Mouse (Mus musculus): ENCODE measurements at regions not wholly inside any gene's neighbourhood (a gene's known extent, or its start where the extent isn't known, plus 50 kb on each side); places are given as distances from the start of the nearest gene placed in this dataset.

DNA sequence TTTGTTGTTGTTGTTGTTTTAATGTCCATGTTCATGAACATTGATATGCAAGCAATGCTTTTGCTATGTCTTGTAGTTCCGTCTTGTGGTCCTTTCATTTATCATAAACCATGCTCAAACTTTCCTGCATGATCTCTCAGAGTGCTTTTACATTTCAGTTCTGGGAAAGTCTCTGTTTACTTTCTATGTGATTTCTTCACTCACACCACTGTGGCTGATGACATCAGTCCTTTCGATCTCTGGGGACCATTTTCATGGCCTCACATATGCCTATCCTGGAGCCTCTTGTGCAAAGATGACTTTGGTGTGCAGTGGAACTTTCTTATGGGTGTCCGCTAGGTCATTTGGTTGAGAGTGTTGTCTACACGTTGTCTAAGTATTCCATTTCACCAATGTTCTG, 105.1 kb downstream of the Bcl2l11 start:
- DNase-seq (ENCODE audit: extremely low read depth, low read depth, low spot score), result no peak
- H3K79me2 ChIP-seq (ENCODE audit: control insufficient read depth, insufficient read depth, low read length), result no peaks in the 10 kb centered on the region
- no peaks in the 10 kb centered on the region for H3K36me3 ChIP-seq (ENCODE audit: control insufficient read depth, insufficient read depth, low read length)
- no peak overlapping the region for H3K9ac ChIP-seq (ENCODE audit: low read depth, low read length)
- TF ChIP-seq CTCF (IDR thresholded peaks at IDR 0.05; ENCODE audit: low read depth, low read length) (no peak), POLR2A (IDR thresholded peaks at IDR 0.05; ENCODE audit: extremely low read depth, insufficient read depth, low read length) (no peak)
- H3K4me1 ChIP-seq (ENCODE audit: control insufficient read depth, insufficient read depth, low read length), result peaks cover 2% of the 10 kb centered on the region; the same call in 1 of the 2 replicates
- no peak overlapping the region for H3K27ac ChIP-seq (replicated peaks; ENCODE audit: insufficient read depth, low read depth, low read length)
- WGBS, result 63% methylated on average over 4 of the region's 4 CpGs
- no peaks in the 10 kb centered on the region for H3K27me3 ChIP-seq (ENCODE audit: control insufficient read depth, insufficient read depth, low read length)
- no peak overlapping the region for H3K4me3 ChIP-seq (ENCODE audit: insufficient read depth, low read depth, low read length)

DNA sequence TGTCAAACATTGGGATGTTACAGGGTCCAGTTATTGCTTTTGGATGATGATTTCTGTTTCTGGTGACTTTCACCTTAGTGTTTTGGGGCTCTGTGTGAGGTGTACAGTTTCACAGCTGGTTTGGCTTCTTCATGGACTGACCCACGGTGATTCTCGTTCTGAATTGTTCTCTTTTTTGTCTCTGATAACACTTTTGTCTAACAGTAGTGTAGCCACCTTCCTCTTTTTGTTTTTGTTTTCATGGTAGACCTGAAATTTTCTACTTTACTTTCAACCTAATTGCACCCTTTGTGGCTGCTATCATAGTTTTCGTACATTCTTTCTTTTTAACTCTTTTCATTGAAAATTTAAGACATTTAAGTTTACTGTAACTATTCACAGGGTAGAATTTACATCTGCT, 105.5 kb downstream of the Bcl2l11 start:
- TF ChIP-seq CTCF (IDR thresholded peaks at IDR 0.05; ENCODE audit: low read depth, low read length) (no peak), POLR2A (IDR thresholded peaks at IDR 0.05; ENCODE audit: extremely low read depth, insufficient read depth, low read length) (no peak)
- WGBS, result 96% methylated on average over 3 of the region's 3 CpGs
- Histone ChIP-seq H3K36me3 (ENCODE audit: control insufficient read depth, insufficient read depth, low read length) (no peaks in the 10 kb centered on the region), H3K9ac (ENCODE audit: low read depth, low read length) (no peak overlapping the region), H3K27me3 (ENCODE audit: control insufficient read depth, insufficient read depth, low read length) (no peaks in the 10 kb centered on the region), H3K4me3 (ENCODE audit: insufficient read depth, low read depth, low read length) (no peak overlapping the region), H3K27ac (replicated peaks; ENCODE audit: insufficient read depth, low read depth, low read length) (no peak overlapping the region), H3K79me2 (ENCODE audit: control insufficient read depth, insufficient read depth, low read length) (no peaks in the 10 kb centered on the region), H3K4me1 (ENCODE audit: control insufficient read depth, insufficient read depth, low read length) (peaks cover 2% of the 10 kb centered on the region; the same call in 1 of the 2 replicates)
- DNase-seq (ENCODE audit: extremely low read depth, low read depth, low spot score), result no peak

DNA sequence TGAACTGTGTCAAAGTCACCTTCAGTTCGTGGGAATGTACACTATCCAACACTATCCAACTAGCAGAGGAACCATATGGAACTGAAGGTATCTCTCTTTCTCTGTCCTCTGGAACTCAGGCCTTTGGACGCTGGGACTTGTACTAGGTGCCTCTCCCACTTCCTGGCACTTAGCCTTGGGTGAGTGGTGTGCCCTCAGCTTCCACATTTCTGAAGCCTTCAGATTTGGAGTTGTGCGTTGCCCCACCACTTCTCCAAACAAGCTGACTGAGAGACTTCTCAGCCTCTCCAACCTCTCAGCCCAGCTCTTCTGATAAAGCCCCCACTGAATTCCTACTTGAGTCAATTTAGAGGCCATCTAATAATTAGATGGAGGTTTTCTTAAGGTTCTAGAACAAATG, 106.2 kb downstream of the Bcl2l11 start:
- no peaks in the 10 kb centered on the region for H3K36me3 ChIP-seq (ENCODE audit: control insufficient read depth, insufficient read depth, low read length)
- peaks cover 2% of the 10 kb centered on the region; the same call in 1 of the 2 replicates for H3K4me1 ChIP-seq (ENCODE audit: control insufficient read depth, insufficient read depth, low read length)
- 83% methylated on average over 3 of the region's 3 CpGs for WGBS

DNA sequence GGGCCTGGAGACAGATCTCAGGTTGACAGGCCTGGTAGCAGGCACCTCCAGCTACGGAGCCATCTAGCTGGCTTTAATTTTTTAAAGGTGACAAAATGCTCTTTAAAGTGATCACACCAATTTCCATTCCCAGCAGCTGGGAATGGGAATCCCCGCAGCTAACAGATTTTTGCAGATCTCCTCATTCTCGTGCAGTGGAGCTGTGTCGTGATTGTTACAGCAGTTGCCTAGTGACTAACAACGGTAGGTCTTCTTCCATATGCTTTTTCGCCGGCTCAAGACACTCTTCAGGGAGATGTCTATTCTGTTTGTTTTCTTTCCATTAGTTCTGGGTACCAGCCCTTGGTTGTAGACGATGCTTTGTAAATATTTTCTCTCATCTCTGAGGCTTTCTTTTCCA, 109.3 kb downstream of the Bcl2l11 start:
- Histone ChIP-seq H3K4me3 (ENCODE audit: insufficient read depth, low read depth, low read length) (no peak overlapping the region), H3K79me2 (ENCODE audit: control insufficient read depth, insufficient read depth, low read length) (no peaks in the 10 kb centered on the region), H3K9ac (ENCODE audit: low read depth, low read length) (no peak overlapping the region), H3K4me1 (ENCODE audit: control insufficient read depth, insufficient read depth, low read length) (peaks cover 2% of the 10 kb centered on the region; the same call in 1 of the 2 replicates), H3K27ac (replicated peaks; ENCODE audit: insufficient read depth, low read depth, low read length) (no peak overlapping the region), H3K27me3 (ENCODE audit: control insufficient read depth, insufficient read depth, low read length) (no peaks in the 10 kb centered on the region), H3K36me3 (ENCODE audit: control insufficient read depth, insufficient read depth, low read length) (no peaks in the 10 kb centered on the region)
- DNase-seq (ENCODE audit: extremely low read depth, low read depth, low spot score), result no peak
- 94% methylated on average over 8 of the region's 8 CpGs for WGBS
- TF ChIP-seq POLR2A (IDR thresholded peaks at IDR 0.05; ENCODE audit: extremely low read depth, insufficient read depth, low read length) (no peak), CTCF (IDR thresholded peaks at IDR 0.05; ENCODE audit: low read depth, low read length) (no peak)

More for the DNA sequence above, 106.2 kb downstream of the Bcl2l11 start:
- TF ChIP-seq POLR2A (IDR thresholded peaks at IDR 0.05; ENCODE audit: extremely low read depth, insufficient read depth, low read length) (no peak), CTCF (IDR thresholded peaks at IDR 0.05; ENCODE audit: low read depth, low read length) (no peak)
- Histone ChIP-seq H3K4me3 (ENCODE audit: insufficient read depth, low read depth, low read length) (no peak overlapping the region), H3K79me2 (ENCODE audit: control insufficient read depth, insufficient read depth, low read length) (no peaks in the 10 kb centered on the region), H3K27me3 (ENCODE audit: control insufficient read depth, insufficient read depth, low read length) (no peaks in the 10 kb centered on the region), H3K27ac (replicated peaks; ENCODE audit: insufficient read depth, low read depth, low read length) (no peak overlapping the region), H3K9ac (ENCODE audit: low read depth, low read length) (no peak overlapping the region)
- DNase-seq (ENCODE audit: extremely low read depth, low read depth, low spot score), result no peak

DNA sequence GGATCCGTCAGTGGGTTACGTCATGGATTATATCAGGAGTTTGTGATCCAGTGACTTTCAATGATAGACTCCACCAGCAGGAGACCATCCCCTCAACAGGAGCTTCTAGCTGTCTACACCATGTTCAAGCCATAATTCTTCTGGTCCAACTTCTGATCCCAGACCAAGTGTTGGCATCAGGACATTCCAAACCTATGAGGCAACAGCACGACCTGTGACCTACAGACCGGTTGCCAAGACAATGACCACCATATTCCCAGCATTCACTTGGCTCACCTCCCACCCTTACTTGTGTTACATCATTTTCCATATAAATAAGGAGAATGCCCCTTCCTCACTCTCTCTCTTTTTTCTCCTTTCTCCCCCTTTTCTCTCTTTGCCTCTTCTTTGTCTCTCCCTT, 113.6 kb downstream of the Bcl2l11 start:
- H3K27me3 ChIP-seq (ENCODE audit: control insufficient read depth, insufficient read depth, low read length), result no peaks in the 10 kb centered on the region
- TF ChIP-seq POLR2A (IDR thresholded peaks at IDR 0.05; ENCODE audit: extremely low read depth, insufficient read depth, low read length), result no peak
- no peak for TF ChIP-seq CTCF (IDR thresholded peaks at IDR 0.05; ENCODE audit: low read depth, low read length)
- no peak for DNase-seq (ENCODE audit: extremely low read depth, low read depth, low spot score)
- H3K4me3 ChIP-seq (ENCODE audit: insufficient read depth, low read depth, low read length), result no peak overlapping the region
- 83% methylated on average over 4 of the region's 4 CpGs for WGBS
- H3K9ac ChIP-seq (ENCODE audit: low read depth, low read length), result no peak overlapping the region
- H3K79me2 ChIP-seq (ENCODE audit: control insufficient read depth, insufficient read depth, low read length), result no peaks in the 10 kb centered on the region
- no peaks in the 10 kb centered on the region for H3K36me3 ChIP-seq (ENCODE audit: control insufficient read depth, insufficient read depth, low read length)
- H3K27ac ChIP-seq (replicated peaks; ENCODE audit: insufficient read depth, low read depth, low read length), result no peak overlapping the region
- no peaks in the 10 kb centered on the region for H3K4me1 ChIP-seq (ENCODE audit: control insufficient read depth, insufficient read depth, low read length)

DNA sequence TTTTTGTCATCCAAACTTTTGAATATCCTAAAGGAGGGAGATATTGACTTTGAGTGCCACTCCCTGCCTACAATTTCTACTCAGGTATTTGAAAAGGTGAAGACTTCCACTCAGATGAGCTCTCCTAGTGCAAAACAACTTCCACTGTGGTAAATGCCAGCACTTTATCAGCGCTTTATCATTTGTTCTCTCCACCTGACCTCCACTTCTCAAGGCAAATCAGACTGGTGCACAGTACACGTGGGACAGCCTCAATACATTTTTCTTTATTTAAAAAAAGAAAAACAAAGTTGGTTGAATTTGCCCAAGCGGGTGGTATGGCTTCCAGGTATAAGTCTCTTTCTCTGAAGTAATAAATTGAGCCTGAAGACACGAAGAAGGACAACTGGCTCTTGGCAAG, 114.2 kb downstream of the Bcl2l11 start:
- 85% methylated on average over 4 of the region's 4 CpGs for WGBS
- no peak overlapping the region for H3K9ac ChIP-seq (ENCODE audit: low read depth, low read length)
- TF ChIP-seq POLR2A (IDR thresholded peaks at IDR 0.05; ENCODE audit: extremely low read depth, insufficient read depth, low read length) (no peak), CTCF (IDR thresholded peaks at IDR 0.05; ENCODE audit: low read depth, low read length) (no peak)
- no peak for DNase-seq (ENCODE audit: extremely low read depth, low read depth, low spot score)
- H3K27ac ChIP-seq (replicated peaks; ENCODE audit: insufficient read depth, low read depth, low read length), result no peak overlapping the region
- no peaks in the 10 kb centered on the region for H3K4me1 ChIP-seq (ENCODE audit: control insufficient read depth, insufficient read depth, low read length)
- no peaks in the 10 kb centered on the region for H3K36me3 ChIP-seq (ENCODE audit: control insufficient read depth, insufficient read depth, low read length)
- no peaks in the 10 kb centered on the region for H3K79me2 ChIP-seq (ENCODE audit: control insufficient read depth, insufficient read depth, low read length)
- no peak overlapping the region for H3K4me3 ChIP-seq (ENCODE audit: insufficient read depth, low read depth, low read length)
- no peaks in the 10 kb centered on the region for H3K27me3 ChIP-seq (ENCODE audit: control insufficient read depth, insufficient read depth, low read length)
